Mouse (Mus musculus): ENCODE data around the gene Cyp2b10.

DNA sequence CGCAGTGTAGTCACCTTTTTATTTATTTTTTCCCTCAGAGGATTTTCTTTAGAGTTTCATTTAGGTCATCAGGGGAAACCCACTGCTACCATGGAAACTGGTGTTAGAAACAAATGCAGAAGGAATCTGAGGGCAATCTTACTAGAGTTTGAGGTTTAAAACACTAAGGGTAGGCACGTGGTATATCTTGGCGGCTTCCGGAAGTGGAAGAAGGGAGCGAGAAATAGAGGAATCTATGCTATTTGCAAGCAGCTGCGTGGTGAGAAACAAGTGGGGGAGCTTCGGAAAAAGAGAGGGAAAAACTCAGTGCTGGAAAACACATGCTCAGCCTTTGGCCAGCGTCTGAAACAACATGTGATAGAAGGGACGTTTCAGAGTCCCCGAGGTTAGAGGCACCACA lies 7.1 kb downstream of the Cyp2b10 start:
- TF ChIP-seq CTCF (IDR thresholded peaks at IDR 0.05; ENCODE audit: low read depth): no peak
- TF ChIP-seq EP300 (IDR thresholded peaks at IDR 0.05; ENCODE audit: low read depth): no peak

Measured in liver, postnatal 0 days (tissue).